Comparison of ENCODE assay signal across 8 mouse cellular contexts in genomic region chr10:75061341-75062188, GRCm38 (mm10). TPM values are rescaled to one million over a fixed set of nuclear protein-coding genes. Genes with fewer than 3 reads are reported as not detected.
DNase-seq lines count a peak whose midpoint lies in the region; ATAC-seq and TF ChIP-seq lines count a peak whose summit lies in the region.

No protein-coding gene starts in this region.

- no peak for ATAC-seq in forebrain, embryonic 13.5 days
- no peak for ATAC-seq in intestine, postnatal 0 days
- no peak for ATAC-seq in stomach, postnatal 0 days (ENCODE audit: low FRiP score, low TSS enrichment)

- no peak for TF ChIP-seq CTCF in intestine, postnatal 0 days (IDR thresholded peaks at IDR 0.05; ENCODE audit: low read depth)
- TF ChIP-seq CTCF in stomach, postnatal 0 days (IDR thresholded peaks at IDR 0.05; ENCODE audit: low read depth), result no peak

- peaks cover 71% of the 10 kb centered on the region for H3K4me1 ChIP-seq in forebrain, embryonic 13.5 days
- peaks cover 14% of the 10 kb centered on the region for H3K4me1 ChIP-seq in intestine, postnatal 0 days (replicated peaks; ENCODE audit: control insufficient read depth, insufficient read depth, low read length)
- peaks cover 12% of the 10 kb centered on the region; the same call in 1 of the 2 replicates for H3K4me1 ChIP-seq in stomach, postnatal 0 days (replicated peaks; ENCODE audit: control insufficient read depth, insufficient read depth)

- TF ChIP-seq EP300 in stomach, postnatal 0 days (optimal IDR thresholded peaks at IDR 0.05), result no peak

- peak overlapping the region; percentile 90 for H3K4me3 ChIP-seq in forebrain, embryonic 13.5 days
- H3K4me3 ChIP-seq in intestine, postnatal 0 days (ENCODE audit: low read depth, low read length), result peak overlapping the region; percentile 81
- H3K4me3 ChIP-seq in stomach, postnatal 0 days (ENCODE audit: low read depth, low read length), result peak overlapping the region; percentile 82

- peak; percentile 26 to 35 for DNase-seq in left cerebral cortex, postnatal 36 days (ENCODE audit: low spot score in 2 of 2)
- DNase-seq in left cerebral cortex, adult 18-20 months (ENCODE audit: low spot score in 2 of 2), result no peak
- peak; percentile 22 for DNase-seq in adrenal gland, adult 8-10 months
- DNase-seq in lung, postnatal 10 days, result peak; percentile 29
- DNase-seq in stomach, postnatal 0 days (ENCODE audit: low spot score), result peak; percentile 33
- DNase-seq in layer of hippocampus, postnatal 36 days, result no peak

- peaks cover 14% of the 10 kb centered on the region; the same call in 1 of the 2 replicates for H3K36me3 ChIP-seq in forebrain, embryonic 13.5 days (ENCODE audit: poor library complexity, severe bottlenecking)
- H3K36me3 ChIP-seq in intestine, postnatal 0 days (ENCODE audit: control insufficient read depth, insufficient read depth), result no peaks in the 10 kb centered on the region
- no peaks in the 10 kb centered on the region for H3K36me3 ChIP-seq in stomach, postnatal 0 days (ENCODE audit: control insufficient read depth, insufficient read depth, low read length)

- intact Hi-C loops in left cerebral cortex, postnatal 36 days (cut with DNase I), result no loop called here

- H3K9me3 ChIP-seq in forebrain, embryonic 13.5 days (replicated peaks), result no peaks in the 10 kb centered on the region
- no peaks in the 10 kb centered on the region for H3K9me3 ChIP-seq in intestine, postnatal 0 days (ENCODE audit: control insufficient read depth)
- no peaks in the 10 kb centered on the region for H3K9me3 ChIP-seq in stomach, postnatal 0 days (ENCODE audit: control insufficient read depth, low read length)

- peak overlapping the region; percentile 95 for H3K4me2 ChIP-seq in forebrain, embryonic 13.5 days
- peak overlapping the region; percentile 81 for H3K4me2 ChIP-seq in intestine, postnatal 0 days (replicated peaks; ENCODE audit: low read depth)
- peak overlapping the region; percentile 86 for H3K4me2 ChIP-seq in stomach, postnatal 0 days (replicated peaks; ENCODE audit: low read depth)

- no peaks in the 10 kb centered on the region for H3K27me3 ChIP-seq in forebrain, embryonic 13.5 days
- no peaks in the 10 kb centered on the region for H3K27me3 ChIP-seq in intestine, postnatal 0 days (replicated peaks; ENCODE audit: control insufficient read depth, insufficient read depth, low read length)
- H3K27me3 ChIP-seq in stomach, postnatal 0 days (ENCODE audit: control insufficient read depth, insufficient read depth, low read length), result no peaks in the 10 kb centered on the region

- WGBS in forebrain, embryonic 13.5 days, result 1% methylated on average over 71 of the region's 71 CpGs
- 3% methylated on average over 70 of the region's 71 CpGs for WGBS in intestine, postnatal 0 days
- WGBS in stomach, postnatal 0 days, result 7% methylated on average over 71 of the region's 71 CpGs

- peak overlapping the region; percentile 82; the same call in 1 of the 2 replicates for H3K27ac ChIP-seq in forebrain, embryonic 13.5 days
- no peak overlapping the region for H3K27ac ChIP-seq in intestine, postnatal 0 days (ENCODE audit: low read depth, low read length)
- peak overlapping the region; percentile 45; the same call in 1 of the 2 replicates for H3K27ac ChIP-seq in stomach, postnatal 0 days (replicated peaks)

- H3K9ac ChIP-seq in forebrain, embryonic 13.5 days, result peak overlapping the region; percentile 90
- H3K9ac ChIP-seq in intestine, postnatal 0 days (ENCODE audit: low read depth, low read length), result peak overlapping the region; percentile 78
- H3K9ac ChIP-seq in stomach, postnatal 0 days (ENCODE audit: low read length), result peak overlapping the region; percentile 82

RNA-seq across cellular contexts. Expression of gene Bcr, which starts 1.2 kb away (rescaled TPM):
- total RNA-seq in left cerebral cortex, postnatal 36 days (2021), result 100 to 1,000 TPM in 1 of 2 experiments, 10 to 100 TPM in 1; 89.8 to 116 TPM
- total RNA-seq in left cerebral cortex, adult 18-20 months (2021), result 100 to 1,000 TPM; 102 to 109 TPM
- total RNA-seq in adrenal gland, adult 8-10 months (2022), result 10 to 100 TPM; 33.7 to 76.4 (median 56.5) TPM
- polyA plus RNA-seq in forebrain, embryonic 13.5 days (2015; fragmentation: Nextera tagmentation; extraction: Ambion mirVana), result 11.5 and 13.5 TPM in 2 replicates
- polyA plus RNA-seq in intestine, postnatal 0 days (2015; fragmentation: Nextera tagmentation; extraction: Ambion mirVana), result 26.7 and 36.2 TPM in 2 replicates
- 4.5 and 4.7 TPM in 2 replicates for polyA plus RNA-seq in stomach, postnatal 0 days (2015; fragmentation: Nextera tagmentation; extraction: Ambion mirVana)
- total RNA-seq in layer of hippocampus, postnatal 36 days (2021), result 100 to 1,000 TPM; 121 to 133 TPM

RNA-seq across cellular contexts. Expression of gene Rab36, which starts 24.7 kb away (rescaled TPM):
- 10 to 100 TPM; 29.0 to 38.5 TPM for total RNA-seq in left cerebral cortex, postnatal 36 days (2021)
- total RNA-seq in left cerebral cortex, adult 18-20 months (2021), result 10 to 100 TPM; 27.6 to 28.0 TPM
- 10 to 100 TPM; 14.1 to 46.3 (median 30.9) TPM for total RNA-seq in adrenal gland, adult 8-10 months (2022)
- 11.3 and 14.4 TPM in 2 replicates for polyA plus RNA-seq in forebrain, embryonic 13.5 days (2015; fragmentation: Nextera tagmentation; extraction: Ambion mirVana)
- 1.5 TPM in 2 replicates for polyA plus RNA-seq in intestine, postnatal 0 days (2015; fragmentation: Nextera tagmentation; extraction: Ambion mirVana)
- 1.9 and 2.0 TPM in 2 replicates for polyA plus RNA-seq in stomach, postnatal 0 days (2015; fragmentation: Nextera tagmentation; extraction: Ambion mirVana)
- 10 to 100 TPM; 30.4 to 32.2 TPM for total RNA-seq in layer of hippocampus, postnatal 36 days (2021)

RNA-seq across cellular contexts. Expression of gene Rsph14, which starts 29.2 kb away (rescaled TPM):
- total RNA-seq in left cerebral cortex, postnatal 36 days (2021), result under 1 TPM; 0.32 to 0.35 TPM
- total RNA-seq in left cerebral cortex, adult 18-20 months (2021), result under 1 TPM in 1 of 2 experiments, not detected in 1; 0.28 TPM
- total RNA-seq in adrenal gland, adult 8-10 months (2022), result 1 to 10 TPM in 2 of 4 experiments, under 1 TPM in 1, not detected in 1; 0.91 to 3.3 (median 1.5) TPM
- 0.31 and 0.67 TPM in 2 replicates for polyA plus RNA-seq in forebrain, embryonic 13.5 days (2015; fragmentation: Nextera tagmentation; extraction: Ambion mirVana)
- polyA plus RNA-seq in intestine, postnatal 0 days (2015; fragmentation: Nextera tagmentation; extraction: Ambion mirVana), result not detected in 2 replicates
- not detected in 2 replicates for polyA plus RNA-seq in stomach, postnatal 0 days (2015; fragmentation: Nextera tagmentation; extraction: Ambion mirVana)
- 1 to 10 TPM in 1 of 2 experiments, not detected in 1; 1.1 TPM for total RNA-seq in layer of hippocampus, postnatal 36 days (2021)

Comparison
In these comparisons a context has a peak if more than half of its experiments do, and no peak if none do; other contexts are left out.
1. DNase-seq: peak in left cerebral cortex, postnatal 36 days (2 of 2), adrenal gland, adult 8-10 months (single experiment), lung, postnatal 10 days (single experiment) and stomach, postnatal 0 days (single experiment); none in left cerebral cortex, adult 18-20 months (0 of 2) and layer of hippocampus, postnatal 36 days (0 of 2).
2. Peak in every context shown above with its lines, with median percentiles within 50 percentile points of each other: H3K4me2 ChIP-seq, H3K4me3 ChIP-seq and H3K9ac ChIP-seq.